Mouse (Mus musculus) spleen, postnatal 0 days (tissue): Measurements from ENCODE around the gene Gm7137. TPM values are rescaled to one million over a fixed set of nuclear protein-coding genes. Genes with fewer than 3 reads are reported as not detected.

ENCODE experiments used
- polyA plus RNA-seq: library from polyadenylated mRNA; unstranded; fragments of >200 nt; fragmentation: Nextera tagmentation; extraction: Ambion mirVana; gene quantifications from 2 replicates; pipeline ENCODE4 v1.2.1, GENCODE M21; 2015

Gene Gm7137
- not detected in 2 replicates for polyA plus RNA-seq

DNA sequence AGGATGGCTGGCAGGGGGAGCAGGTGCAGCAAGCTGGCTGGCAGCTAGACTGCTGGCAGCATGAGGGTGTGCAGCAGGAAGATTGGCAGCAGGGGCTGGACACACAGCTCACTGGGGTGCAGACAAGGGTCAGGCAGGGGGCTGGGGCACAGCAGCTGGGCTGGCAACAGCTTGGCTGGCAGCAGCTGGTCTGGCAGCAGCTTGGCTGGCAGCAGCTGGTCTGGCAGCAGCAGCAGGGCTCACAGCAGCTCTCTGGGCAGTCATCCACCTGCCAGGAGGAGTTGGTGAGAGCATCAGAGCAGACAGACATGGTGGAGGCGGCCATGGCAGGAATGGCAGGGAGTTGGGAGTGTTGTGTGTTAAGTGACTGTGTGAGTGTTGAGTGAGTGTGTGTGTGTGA lies at the start of gene Gm7137:
Gm7137 (minus strand) TSS at position 325 of the 400 bp plus-strand sequence.

GRCm38 (mm10) chr10:77835647-77836046 lies 47.6 kb upstream of the Gm7137 start, which contains the start of gene Krtap10-10:
Gene Krtap10-10 (plus strand): TSS chr10:77835947.

DNA sequence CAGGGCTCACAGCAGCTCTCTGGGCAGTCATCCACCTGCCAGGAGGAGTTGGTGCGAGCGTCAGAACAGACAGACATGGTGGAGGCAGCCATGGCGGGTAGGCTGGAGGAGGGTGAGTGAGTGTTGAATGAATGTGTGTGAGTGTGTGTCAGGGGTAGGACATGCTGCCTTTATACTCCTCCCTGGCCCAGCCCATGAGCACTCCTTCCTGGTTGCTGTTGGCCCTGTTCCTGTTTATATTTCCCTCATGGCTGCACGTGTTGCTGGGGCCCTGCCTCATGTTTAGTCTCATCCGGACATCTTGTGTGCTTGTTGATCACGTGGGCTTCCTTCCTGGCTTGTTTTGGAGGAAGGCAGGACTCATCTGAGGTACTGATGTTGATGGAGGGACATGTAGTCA lies 39.0 kb upstream of the Gm7137 start, which contains the start of gene Krtap10-4:
Krtap10-4 (minus strand) TSS at position 145 of the 400 bp plus-strand sequence.

GRCm38 (mm10) chr10:77814382-77814781 lies 26.4 kb upstream of the Gm7137 start, which contains the start of gene Gm2696:
Gene Gm2696 (plus strand): TSS chr10:77814682.

GRCm38 (mm10) chr10:77811743-77812142 lies 23.7 kb upstream of the Gm7137 start, which contains the start of gene Gm9507:
Gene Gm9507 (minus strand): TSS chr10:77811843.

GRCm38 (mm10) chr10:77798921-77799508 lies 11.0 kb upstream of the Gm7137 start, which contains the start of gene Gm19668:
Gene Gm19668 (minus strand): TSS chr10:77799133.

DNA sequence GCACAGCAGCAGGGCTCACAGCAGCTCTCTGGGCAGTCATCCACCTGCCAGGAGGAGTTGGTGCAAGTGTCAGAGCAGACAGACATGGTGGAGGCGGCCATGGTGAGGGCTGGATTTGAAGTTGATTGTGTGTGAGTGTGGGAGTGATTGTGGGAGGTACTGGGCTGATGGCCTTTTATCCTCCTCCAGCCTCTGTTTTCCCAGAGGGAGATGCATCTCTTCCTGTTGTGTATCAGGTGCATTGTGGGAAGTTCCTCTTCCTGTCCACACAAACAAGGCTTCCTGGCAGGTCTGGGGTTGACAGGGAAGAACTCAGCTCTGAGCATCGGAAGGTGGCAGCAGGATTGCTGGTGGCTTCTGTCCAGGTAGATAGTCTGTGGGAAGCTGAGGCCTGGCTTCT lies 7.0 kb upstream of the Gm7137 start, which contains the start of gene Gm9639:
Gm9639 (minus strand) TSS at position 101 of the 400 bp plus-strand sequence.

DNA sequence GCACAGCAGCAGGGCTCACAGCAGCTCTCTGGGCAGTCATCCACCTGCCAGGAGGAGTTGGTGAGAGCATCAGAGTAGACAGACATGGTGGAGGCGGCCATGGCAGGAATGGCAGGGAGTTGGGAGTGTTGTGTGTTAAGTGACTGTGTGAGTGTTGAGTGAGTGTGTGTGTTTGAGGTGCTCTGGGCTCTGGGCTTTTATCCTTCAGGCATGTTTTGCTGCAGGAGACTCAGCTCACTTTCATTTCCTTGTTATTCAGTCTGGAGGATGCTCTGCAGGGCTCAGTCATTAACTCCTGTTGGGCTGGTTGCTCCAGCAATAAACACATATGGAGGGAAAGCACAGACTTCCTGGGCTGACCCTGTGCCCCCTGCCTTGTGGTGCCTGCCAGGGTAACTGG lies 5.6 kb downstream of the Gm7137 start, which contains the start of gene Gm3250:
Gm3250 (minus strand) TSS at position 101 of the 400 bp plus-strand sequence.

GRCm38 (mm10) chr10:77776844-77777243 lies 11.2 kb downstream of the Gm7137 start, which contains the start of gene Gm7138:
Gene Gm7138 (minus strand): TSS chr10:77776944.

DNA sequence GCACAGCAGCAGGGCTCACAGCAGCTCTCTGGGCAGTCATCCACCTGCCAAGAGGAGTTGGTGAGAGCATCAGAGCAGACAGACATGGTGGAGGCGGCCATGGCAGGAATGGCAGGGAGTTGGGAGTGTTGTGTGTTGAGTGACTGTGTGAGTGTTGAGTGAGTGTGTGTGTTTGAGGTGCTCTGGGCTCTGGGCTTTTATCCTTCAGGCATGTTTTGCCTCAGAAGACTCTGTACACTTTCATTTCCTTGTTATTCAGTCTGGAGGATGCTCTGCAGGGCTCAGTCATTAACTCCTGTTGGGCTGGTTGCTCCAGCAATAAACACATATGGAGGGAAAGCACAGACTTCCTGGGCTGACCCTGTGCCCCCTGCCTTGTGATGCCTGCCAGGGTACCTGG lies 16.8 kb downstream of the Gm7137 start, which contains the start of gene Gm3238:
Gm3238 (minus strand) TSS at position 101 of the 400 bp plus-strand sequence.

DNA sequence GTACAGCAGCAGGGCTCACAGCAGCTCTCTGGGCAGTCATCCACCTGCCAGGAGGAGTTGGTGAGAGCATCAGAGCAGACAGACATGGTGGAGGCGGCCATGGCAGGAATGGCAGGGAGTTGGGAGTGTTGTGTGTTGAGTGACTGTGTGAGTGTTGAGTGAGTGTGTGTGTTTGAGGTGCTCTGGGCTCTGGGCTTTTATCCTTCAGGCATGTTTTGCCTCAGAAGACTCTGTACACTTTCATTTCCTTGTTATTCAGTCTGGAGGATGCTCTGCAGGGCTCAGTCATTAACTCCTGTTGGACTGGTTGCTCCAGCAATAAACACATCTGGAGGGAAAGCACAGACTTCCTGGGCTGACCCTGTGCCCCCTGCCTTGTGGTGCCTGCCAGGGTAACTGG lies 28.4 kb downstream of the Gm7137 start, which contains the start of gene Gm3233:
Gm3233 (minus strand) TSS at position 101 of the 400 bp plus-strand sequence.

DNA sequence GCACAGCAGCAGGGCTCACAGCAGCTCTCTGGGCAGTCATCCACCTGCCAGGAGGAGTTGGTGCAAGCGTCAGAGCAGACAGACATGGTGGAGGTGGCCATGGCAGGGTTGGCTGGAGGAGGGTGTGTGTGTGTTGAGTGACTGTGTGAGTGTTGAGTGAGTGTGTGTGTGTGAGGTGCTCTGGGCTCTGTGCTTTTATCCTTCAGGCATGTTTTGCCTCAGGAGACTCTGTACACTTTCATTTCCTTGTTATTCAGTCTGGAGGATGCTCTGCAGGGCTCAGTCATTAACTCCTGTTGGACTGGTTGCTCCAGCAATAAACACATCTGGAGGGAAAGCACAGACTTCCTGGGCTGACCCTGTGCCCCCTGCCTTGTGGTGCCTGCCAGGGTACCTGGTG lies 36.7 kb downstream of the Gm7137 start, which contains the start of gene Gm9736:
Gm9736 (minus strand) TSS at position 101 of the 400 bp plus-strand sequence.

GRCm38 (mm10) chr10:77741924-77742688 lies 45.9 kb downstream of the Gm7137 start, which contains the start of gene Gm18596:
Gene Gm18596 (minus strand): TSS chr10:77742638.

Other genes with a start within 250 kb of the Gm7137 start
- 71.1 and 81.7 TPM in 2 replicates for gene Pttg1ip, start 206.5 kb downstream of the Gm7137 start, polyA plus RNA-seq
- 163 and 182 TPM in 2 replicates for gene Sumo3, start 182.1 kb downstream of the Gm7137 start, polyA plus RNA-seq
- 5.2 and 12.6 TPM in 2 replicates for gene Gm49325, start 182.0 kb downstream of the Gm7137 start, polyA plus RNA-seq
- 41.2 and 42.6 TPM in 2 replicates for gene Ube2g2, start 165.9 kb downstream of the Gm7137 start, polyA plus RNA-seq
- 0.10 TPM in 1 of 2 replicates, not detected in the other for gene Tspear, start 101.6 kb downstream of the Gm7137 start, polyA plus RNA-seq
- not detected in 2 replicates for gene Gm19402, start 97.4 kb downstream of the Gm7137 start, polyA plus RNA-seq
- not detected in 2 replicates for gene Gm9508, start 91.0 kb downstream of the Gm7137 start, polyA plus RNA-seq
- not detected in 2 replicates for gene Gm10272, start 81.6 kb downstream of the Gm7137 start, polyA plus RNA-seq
- not detected in 2 replicates for gene Gm10024, start 76.7 kb downstream of the Gm7137 start, polyA plus RNA-seq
- not detected in 2 replicates for gene Gm10142, start 72.4 kb downstream of the Gm7137 start, polyA plus RNA-seq
- not detected in 2 replicates for gene Krtap12-1, start 67.6 kb downstream of the Gm7137 start, polyA plus RNA-seq
- gene Gm10100, start 61.7 kb downstream of the Gm7137 start, polyA plus RNA-seq: not detected in 2 replicates
- not detected in 2 replicates for gene Gm18596, start 45.6 kb downstream of the Gm7137 start, polyA plus RNA-seq
- gene Gm9736, start 36.8 kb downstream of the Gm7137 start, polyA plus RNA-seq: not detected in 2 replicates
- gene Gm3233, start 28.5 kb downstream of the Gm7137 start, polyA plus RNA-seq: not detected in 2 replicates
- not detected in 2 replicates for gene Gm3238, start 16.9 kb downstream of the Gm7137 start, polyA plus RNA-seq
- not detected in 2 replicates for gene Gm7138, start 11.3 kb downstream of the Gm7137 start, polyA plus RNA-seq
- not detected in 2 replicates for gene Gm3250, start 5.7 kb downstream of the Gm7137 start, polyA plus RNA-seq
- not detected in 2 replicates for gene Gm9639, start 6.9 kb upstream of the Gm7137 start, polyA plus RNA-seq
- not detected in 2 replicates for gene Gm19668, start 10.9 kb upstream of the Gm7137 start, polyA plus RNA-seq
- gene Gm9507, start 23.6 kb upstream of the Gm7137 start, polyA plus RNA-seq: not detected in 2 replicates
- gene Gm2696, start 26.5 kb upstream of the Gm7137 start, polyA plus RNA-seq: not detected in 2 replicates
- gene Krtap10-4, start 38.9 kb upstream of the Gm7137 start, polyA plus RNA-seq: not detected in 2 replicates
- gene Krtap10-10, start 47.7 kb upstream of the Gm7137 start, polyA plus RNA-seq: not detected in 2 replicates
- gene Gm36176, start 58.6 kb upstream of the Gm7137 start, polyA plus RNA-seq: not detected in 2 replicates
- gene Gm10318, start 64.7 kb upstream of the Gm7137 start, polyA plus RNA-seq: not detected in 2 replicates
- not detected in 2 replicates for gene Gm3285, start 73.8 kb upstream of the Gm7137 start, polyA plus RNA-seq
- 0.45 and 0.57 TPM in 2 replicates for gene Lrrc3, start 114.3 kb upstream of the Gm7137 start, polyA plus RNA-seq
- 7.4 and 8.4 TPM in 2 replicates for gene Trpm2, start 182.4 kb upstream of the Gm7137 start, polyA plus RNA-seq
- 7.3 and 8.6 TPM in 2 replicates for gene 1810043G02Rik, start 190.3 kb upstream of the Gm7137 start, polyA plus RNA-seq
- 39.6 and 40.7 TPM in 2 replicates for gene Pfkl, start 221.9 kb upstream of the Gm7137 start, polyA plus RNA-seq